Mouse (Mus musculus): ENCODE data around the gene Vmn1r35. TPM values are rescaled to one million over a fixed set of nuclear protein-coding genes. Genes with fewer than 3 reads are reported as not detected.
"Not testable (repeated sequence)": the region's sequence is repeated elsewhere in the genome, so short reads cannot be mapped to it uniquely, and the experiment has no call there.

The Vmn1r35 gene
- total RNA-seq (2021) = not detected
- long read RNA-seq, experiment 1 = 0 reads
- long read RNA-seq, experiment 2 = 0 reads

DNA sequence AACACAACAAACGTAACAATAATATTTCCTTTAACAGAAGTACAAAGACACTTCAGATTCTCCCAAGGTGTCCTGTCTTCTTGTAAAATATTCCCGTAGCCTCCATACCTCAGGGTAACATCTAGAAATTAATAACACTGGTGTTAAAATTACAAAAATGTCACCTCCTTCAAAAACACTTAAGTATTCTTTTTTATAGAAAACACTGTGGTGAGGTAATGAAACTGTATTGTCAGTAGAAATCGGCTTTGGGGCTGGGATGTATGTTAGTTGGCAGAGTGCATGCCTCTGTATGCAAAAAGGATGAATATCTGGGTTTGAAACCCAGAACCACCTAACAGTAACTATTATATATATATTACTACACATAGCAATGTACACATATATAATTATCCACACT is at the start of gene Vmn1r35:
TSS of gene Vmn1r35 (minus strand) at position 101 of the 400 bp plus-strand sequence.
- intact Hi-C loops (cut with DNase I) = no loop called here
- DNase-seq = no peak

DNA sequence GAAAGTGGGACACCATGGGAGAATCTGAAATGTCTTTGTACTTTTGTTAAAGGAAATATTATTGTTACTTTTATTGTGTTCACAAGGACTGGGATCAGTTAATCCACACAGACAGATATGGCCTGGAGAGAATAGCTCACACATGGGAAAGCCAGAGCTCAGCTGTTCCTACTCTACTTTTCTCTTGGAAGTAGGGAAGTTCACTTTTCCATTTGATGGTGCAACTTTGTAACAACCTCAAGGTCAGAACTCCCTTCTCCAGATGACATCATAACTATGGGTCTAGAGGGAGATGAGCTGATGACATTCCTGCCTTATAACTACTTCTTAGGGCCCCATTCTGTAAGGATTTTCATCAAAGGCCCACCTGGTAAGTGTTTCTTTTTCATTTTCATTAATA is 43.4 kb upstream of the Vmn1r35 start, which contains the start of gene Vmn1r37:
TSS of gene Vmn1r37 (plus strand) at position 301 of the 400 bp plus-strand sequence.
- DNase-seq; intact Hi-C loops (cut with DNase I): not testable (repeated sequence)

DNA sequence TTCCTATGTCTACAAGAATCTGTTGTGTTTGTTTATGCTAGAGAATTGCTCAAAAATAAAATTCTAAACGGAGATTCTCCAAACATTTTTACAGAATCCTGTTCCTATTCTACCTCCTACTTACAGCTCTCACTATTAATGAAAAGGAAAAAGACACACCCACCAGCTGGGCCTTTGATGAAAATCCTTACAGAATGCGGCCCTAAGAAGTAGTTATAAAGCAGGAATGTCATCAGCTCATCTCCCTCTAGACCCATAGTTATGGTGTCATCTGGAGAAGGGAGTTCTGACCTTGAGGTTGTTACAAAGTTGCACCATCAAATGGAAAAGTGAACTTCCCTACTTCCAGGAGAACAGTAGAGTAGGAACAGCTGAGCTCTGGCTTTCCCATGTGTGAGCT is 33.4 kb upstream of the Vmn1r35 start, which contains the start of gene Vmn1r36:
TSS of gene Vmn1r36 (minus strand) at position 101 of the 400 bp plus-strand sequence.
- DNase-seq; intact Hi-C loops (cut with DNase I): not testable (repeated sequence)

DNA sequence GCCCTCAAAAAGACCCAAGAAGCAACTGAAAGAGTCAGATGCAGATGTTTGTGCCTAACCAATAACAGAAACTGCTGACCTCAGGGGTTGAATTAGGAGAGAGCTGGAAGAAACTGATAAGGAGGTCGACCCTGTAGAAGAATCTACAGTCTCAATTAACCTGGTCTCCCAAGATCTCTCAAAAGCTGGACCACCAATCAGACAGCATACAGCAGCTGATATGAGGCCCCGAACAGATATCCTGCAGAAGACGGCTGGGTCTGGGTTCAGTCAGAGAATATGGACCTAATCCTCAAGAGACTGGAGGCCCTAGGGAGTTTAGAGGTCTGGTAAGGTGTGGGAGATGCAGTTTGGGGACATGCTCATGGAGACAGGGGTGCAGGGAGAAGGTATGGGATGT is 28.1 kb upstream of the Vmn1r35 start:
- intact Hi-C loops (cut with DNase I) = no loop called here
- DNase-seq = no peak

DNA sequence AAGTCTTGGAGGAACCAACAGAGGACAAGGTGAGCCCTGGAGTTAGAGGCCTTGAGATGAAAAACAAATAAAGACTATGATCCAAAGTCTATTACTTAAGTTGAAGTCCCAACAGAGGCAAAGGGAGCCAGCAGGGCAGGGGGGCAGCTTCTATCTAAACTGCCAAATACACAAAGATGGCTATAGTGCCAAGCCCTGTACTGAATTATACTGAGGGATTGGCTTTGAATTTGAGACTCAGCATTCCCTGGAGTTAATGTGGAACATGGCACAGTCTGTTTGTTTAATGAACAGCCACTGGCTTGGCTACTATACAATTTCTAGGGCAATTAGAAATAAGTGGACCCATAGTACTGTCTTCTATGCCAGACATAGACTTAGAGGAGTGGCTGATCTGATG is 23.2 kb upstream of the Vmn1r35 start:
- no peak for DNase-seq
- intact Hi-C loops (cut with DNase I) = no loop called here

DNA sequence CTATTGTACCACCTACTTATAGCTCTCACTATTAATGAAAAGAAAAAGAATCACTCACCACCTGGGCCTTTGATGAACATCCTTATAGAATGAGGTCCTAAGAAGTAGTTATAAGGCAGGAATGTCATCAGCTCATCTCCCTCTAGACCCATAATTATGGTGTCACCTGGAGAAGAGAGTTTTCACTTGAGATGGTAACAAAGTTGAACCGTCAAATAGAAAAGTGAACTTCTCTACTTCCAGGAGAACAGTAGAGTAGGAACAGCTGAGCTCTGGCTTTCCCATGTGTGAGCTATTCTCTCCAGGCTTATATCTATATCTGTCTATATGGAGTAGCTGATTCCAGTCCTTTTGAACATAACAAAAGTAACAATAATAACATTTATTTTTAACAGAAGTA is 41.9 kb downstream of the Vmn1r35 start, which contains the start of gene Vmn1r34:
TSS of gene Vmn1r34 (minus strand) at position 101 of the 400 bp plus-strand sequence.
- intact Hi-C loops (cut with DNase I) = no loop called here
- no peak for DNase-seq

Other genes with a start within 250 kb of the Vmn1r35 start
- gene Mad2l1, start 150.5 kb downstream of the Vmn1r35 start, total RNA-seq (2021) = 1 to 10 TPM; 1.1 to 1.4 TPM
- gene Vmn1r32, start 125.8 kb downstream of the Vmn1r35 start, total RNA-seq (2021) = not detected
- gene Vmn1r33, start 67.6 kb downstream of the Vmn1r35 start, total RNA-seq (2021) = not detected
- gene Vmn1r34, start 42.0 kb downstream of the Vmn1r35 start, total RNA-seq (2021) = not detected
- gene Vmn1r36, start 33.3 kb upstream of the Vmn1r35 start, total RNA-seq (2021) = not detected
- gene Vmn1r37, start 43.5 kb upstream of the Vmn1r35 start, total RNA-seq (2021) = not detected
- not detected for gene Vmn1r38, start 96.7 kb upstream of the Vmn1r35 start, total RNA-seq (2021)
- gene Vmn1r39, start 124.7 kb upstream of the Vmn1r35 start, total RNA-seq (2021) = not detected
- gene Gng12, start 210.5 kb upstream of the Vmn1r35 start, total RNA-seq (2021) = 10 to 100 TPM; 26.0 to 27.1 TPM